Mouse (Mus musculus) forebrain, postnatal 0 days (tissue): ENCODE results near the gene Nol6. TPM values are rescaled to one million over a fixed set of nuclear protein-coding genes. Genes with fewer than 3 reads are reported as not detected.

ENCODE experiments used
- ATAC-seq: fragments of 200-750 bp; cut with Nextera tagmentation; 2 replicates; pipeline ENCODE4 v1.8.0; 2017; ENCODE audit warnings: mild to moderate bottlenecking, moderate library complexity
- DNase-seq: peaks from one replicate; pipeline ENCODE4 v3.0.0-alpha.2; 2015
- H3K27ac ChIP-seq: fragments of 300-500 bp; sonication (generic); 2 replicates; pipeline ENCODE4 v1.5.1; 2014; ENCODE audit warnings: low read depth, mild to moderate bottlenecking, antibody characterized with exemption, low read length, moderate library complexity, mixed read lengths
- H3K27me3 ChIP-seq: fragments of 300-500 bp; sonication (generic); 2 replicates; pipeline ENCODE4 v1.6.1; 2014; ENCODE audit warnings: mild to moderate bottlenecking, low read length, mixed read lengths; ENCODE audit not compliant: insufficient read depth
- H3K36me3 ChIP-seq: fragments of 300-500 bp; sonication (generic); 2 replicates; pipeline ENCODE4 v1.6.1; 2014; ENCODE audit warnings: mild to moderate bottlenecking, moderate library complexity; ENCODE audit not compliant: insufficient read depth
- H3K4me1 ChIP-seq: fragments of 300-500 bp; sonication (generic); 2 replicates; pipeline ENCODE4 v1.6.1; 2014; ENCODE audit warnings: antibody characterized with exemption; ENCODE audit not compliant: insufficient read depth
- H3K4me2 ChIP-seq: fragments of 300-500 bp; sonication (generic); 2 replicates; pipeline ENCODE4 v1.6.1; 2014; ENCODE audit warnings: low read depth, mild to moderate bottlenecking, moderate library complexity
- H3K4me3 ChIP-seq: fragments of 300-500 bp; sonication (generic); 2 replicates; pipeline ENCODE4 v1.5.1; 2014; ENCODE audit warnings: low read depth, low read length, mixed read lengths
- H3K9ac ChIP-seq: fragments of 300-500 bp; sonication (generic); 2 replicates; pipeline ENCODE4 v1.6.1; 2014; ENCODE audit warnings: mild to moderate bottlenecking
- H3K9me3 ChIP-seq: fragments of 300-500 bp; sonication (generic); 2 replicates; pipeline ENCODE4 v1.6.1; 2016; ENCODE audit warnings: low read length
- CTCF ChIP-seq: sonication (generic); IDR thresholded peaks from 2 replicates; pipeline ENCODE4 v1.5.1; 2016; ENCODE audit warnings: antibody characterized with exemption, control low read depth, low read depth
- WGBS: fragments of 180-500 bp; shearing (Covaris S2); extraction: QIAGEN DNeasy Blood & Tissue Kit; methylation state at CpG from one replicate; pipeline ENCODE4 v1.1.7; 2014; 5-methylcytosine and 5-hydroxymethylcytosine counted together
- polyA plus RNA-seq: library from polyadenylated mRNA; unstranded; fragments of >200 nt; fragmentation: Nextera tagmentation; extraction: Ambion mirVana; gene quantifications from 2 replicates; pipeline ENCODE4 v1.2.1, GENCODE M21; 2015
- total RNA-seq: library from RNA; depleted of rRNA; stranded (reverse); fragments of >200 nt; gene quantifications from 2 replicates; pipeline ENCODE4 v1.2.3, GENCODE M21; 2014

Nol6 gene
- total and polyA plus RNA-seq, 2 experiments from 2014 or later = 46.0 to 81.8 TPM

- Histone ChIP-seq H3K9ac (no peak overlapping the region), H3K4me3 (no peak overlapping the region), H3K4me1 (0 out of 2 replicates have a peak, but pooled peaks cover 5% of the 10 kb centered on the region), H3K36me3 (peaks cover 81% of the 10 kb centered on the region), H3K27me3 (no peaks in the 10 kb centered on the region), H3K9me3 (no peaks in the 10 kb centered on the region), H3K27ac (no peak overlapping the region), H3K4me2 (no peak overlapping the region)
- WGBS = 69% methylated on average over 11 of the region's 11 CpGs
- DNase-seq (peak; percentile 53), ATAC-seq (0 out of 2 replicates have a peak, but pooled peaks have one; percentile 12)
- peak; percentile 77 for TF ChIP-seq CTCF
These were observed 5.5 kb downstream of the Nol6 start for GRCm38 (mm10) chr4:41118706-41119292.

DNA sequence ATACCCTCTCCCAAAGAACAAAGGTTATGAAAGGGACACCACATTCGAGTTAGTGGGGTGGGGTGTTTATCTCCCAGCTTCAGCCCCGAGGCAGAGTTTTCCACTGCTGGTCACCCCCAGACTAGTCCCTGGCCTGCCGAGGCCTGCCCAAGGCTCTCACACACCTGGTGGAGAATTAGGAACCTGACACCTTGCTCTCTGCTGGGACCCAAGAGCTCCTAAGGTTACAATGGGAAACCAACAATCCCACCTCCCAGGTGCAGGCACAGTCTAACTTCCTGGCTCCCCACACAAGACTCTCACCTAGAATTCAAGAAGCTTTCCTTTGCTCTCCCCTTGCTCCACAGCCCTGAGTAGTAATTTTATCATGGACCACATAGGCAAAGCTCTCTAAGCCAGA is 7.4 kb downstream of the Nol6 start:
- 78% methylated on average over 3 of the region's 3 CpGs for WGBS
- Histone ChIP-seq H3K36me3 (peaks cover 83% of the 10 kb centered on the region), H3K9me3 (no peaks in the 10 kb centered on the region), H3K4me1 (no peaks in the 10 kb centered on the region), H3K4me2 (no peak overlapping the region), H3K4me3 (no peak overlapping the region), H3K9ac (no peak overlapping the region), H3K27me3 (no peaks in the 10 kb centered on the region), H3K27ac (no peak overlapping the region)
- no peak for ATAC-seq
- DNase-seq = no peak
- no peak for TF ChIP-seq CTCF

- no peak for DNase-seq
- TF ChIP-seq CTCF = no peak
- H3K4me1 ChIP-seq = no peaks in the 10 kb centered on the region
- no peaks in the 10 kb centered on the region for H3K9me3 ChIP-seq
- H3K36me3 ChIP-seq = peaks cover 73% of the 10 kb centered on the region
- no peak overlapping the region for H3K4me3 ChIP-seq
- H3K9ac ChIP-seq = no peak overlapping the region
- H3K27ac ChIP-seq = no peak overlapping the region
- H3K27me3 ChIP-seq = no peaks in the 10 kb centered on the region
- no peak overlapping the region for H3K4me2 ChIP-seq
- no peak for ATAC-seq
- 94% methylated on average over 15 of the region's 15 CpGs for WGBS
These were observed 8.5 kb downstream of the Nol6 start for GRCm38 (mm10) chr4:41115793-41116192.

DNA sequence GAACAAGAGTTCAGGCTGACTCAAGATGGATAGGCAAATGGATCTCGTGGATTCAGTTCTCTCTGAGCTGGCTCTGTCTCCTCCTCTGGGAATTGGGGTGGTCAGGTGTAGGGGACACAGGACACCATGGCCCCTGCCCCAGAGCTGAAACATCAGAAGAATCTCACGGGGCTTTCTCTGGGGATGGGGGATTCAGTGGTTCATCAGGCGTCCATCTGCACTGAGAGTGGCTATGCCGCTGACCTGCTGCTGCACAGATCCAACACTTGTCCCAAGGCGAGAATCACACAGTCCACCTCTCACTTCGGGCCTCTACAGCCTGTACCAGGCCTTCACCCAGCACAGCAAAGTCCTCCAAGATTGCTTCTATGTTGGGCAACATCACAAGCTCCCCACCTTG is 9.2 kb downstream of the Nol6 start:
- DNase-seq (no peak), ATAC-seq (no peak)
- Histone ChIP-seq H3K27me3 (no peaks in the 10 kb centered on the region), H3K27ac (no peak overlapping the region), H3K4me1 (no peaks in the 10 kb centered on the region), H3K9ac (no peak overlapping the region), H3K36me3 (peaks cover 66% of the 10 kb centered on the region), H3K4me3 (no peak overlapping the region), H3K9me3 (no peaks in the 10 kb centered on the region), H3K4me2 (no peak overlapping the region)
- 87% methylated on average over 6 of the region's 6 CpGs for WGBS
- no peak for TF ChIP-seq CTCF

DNA sequence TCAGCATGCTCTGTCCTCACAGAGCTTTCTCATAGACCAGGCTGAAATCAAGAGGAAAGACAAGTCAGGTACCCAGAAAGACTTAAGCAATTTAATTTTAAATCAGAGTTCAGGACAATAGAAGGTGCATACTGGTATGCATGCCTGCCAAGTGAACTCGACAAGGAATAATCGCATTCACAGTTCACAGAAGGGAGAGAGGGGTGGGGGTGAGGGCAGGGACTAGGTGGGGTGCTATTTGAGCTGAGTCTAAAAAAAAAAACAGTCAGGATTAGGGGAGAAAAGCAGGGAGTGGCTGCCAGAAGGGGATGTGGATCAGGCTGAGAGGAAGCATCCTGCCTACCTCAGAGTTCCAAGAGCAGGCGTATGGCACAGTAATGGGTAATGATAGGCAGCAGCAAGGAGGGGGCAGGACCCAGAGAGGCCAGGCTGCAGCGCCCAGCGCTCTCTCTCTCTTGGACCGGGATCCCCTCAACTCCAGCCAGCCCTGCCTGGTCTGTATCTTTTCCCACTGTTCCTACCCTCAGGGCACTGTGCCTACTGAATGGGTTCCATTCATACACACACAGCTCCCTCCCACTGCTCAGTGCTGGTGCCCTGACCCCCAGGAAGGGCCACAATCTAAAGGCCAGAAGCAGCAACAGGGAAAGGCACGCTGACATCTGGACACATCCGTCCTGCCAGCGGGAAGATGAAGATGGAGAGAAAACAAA is 9.7 kb downstream of the Nol6 start:
- DNase-seq = no peak

GRCm38 (mm10) chr4:41108717-41109425 is 15.4 kb downstream of the Nol6 start:
- Histone ChIP-seq H3K4me1 (no peaks in the 10 kb centered on the region), H3K36me3 (peaks cover 5% of the 10 kb centered on the region), H3K4me2 (no peak overlapping the region), H3K27me3 (no peaks in the 10 kb centered on the region), H3K9ac (no peak overlapping the region), H3K27ac (no peak overlapping the region), H3K4me3 (no peak overlapping the region), H3K9me3 (no peaks in the 10 kb centered on the region)
- TF ChIP-seq CTCF = no peak
- DNase-seq (no peak), ATAC-seq (no peak)
- WGBS = 85% methylated on average over 10 of the region's 10 CpGs

More for the DNA sequence above, 9.7 kb downstream of the Nol6 start:
- ATAC-seq = no peak
- Histone ChIP-seq H3K9ac (no peak overlapping the region), H3K27ac (no peak overlapping the region), H3K4me3 (no peak overlapping the region), H3K4me2 (no peak overlapping the region), H3K9me3 (no peaks in the 10 kb centered on the region), H3K36me3 (peaks cover 60% of the 10 kb centered on the region), H3K4me1 (no peaks in the 10 kb centered on the region), H3K27me3 (no peaks in the 10 kb centered on the region)
- TF ChIP-seq CTCF = no peak
- WGBS = 78% methylated on average over 9 of the region's 9 CpGs

- no peaks in the 10 kb centered on the region for H3K4me1 ChIP-seq
- peak; percentile 12 for DNase-seq
- H3K4me2 ChIP-seq = no peak overlapping the region
- TF ChIP-seq CTCF = no peak
- H3K9ac ChIP-seq = no peak overlapping the region
- no peak; the same call in 1 of the 2 replicates for ATAC-seq
- no peak overlapping the region for H3K27ac ChIP-seq
- H3K4me3 ChIP-seq = no peak overlapping the region
- H3K27me3 ChIP-seq = no peaks in the 10 kb centered on the region
- no peaks in the 10 kb centered on the region for H3K36me3 ChIP-seq
- 33% methylated on average over 4 of the region's 4 CpGs for WGBS
- H3K9me3 ChIP-seq = no peaks in the 10 kb centered on the region
These were observed 16.8 kb downstream of the Nol6 start for GRCm38 (mm10) chr4:41107440-41107839.
